Mouse (Mus musculus) frontal cortex, postnatal 14 days (tissue): ENCODE data around the gene Pde7b.

Experiments used
- DNase-seq, 2 experiments: peaks; one replicate each; pipeline ENCODE4 v3.0.0; 2022; ENCODE audit warnings: low spot score in 2 of 2

Gene Pde7b

GRCm38 (mm10) chr10:20654187-20654586 is 70.7 kb downstream of the Pde7b start:
- DNase-seq = no peak

DNA sequence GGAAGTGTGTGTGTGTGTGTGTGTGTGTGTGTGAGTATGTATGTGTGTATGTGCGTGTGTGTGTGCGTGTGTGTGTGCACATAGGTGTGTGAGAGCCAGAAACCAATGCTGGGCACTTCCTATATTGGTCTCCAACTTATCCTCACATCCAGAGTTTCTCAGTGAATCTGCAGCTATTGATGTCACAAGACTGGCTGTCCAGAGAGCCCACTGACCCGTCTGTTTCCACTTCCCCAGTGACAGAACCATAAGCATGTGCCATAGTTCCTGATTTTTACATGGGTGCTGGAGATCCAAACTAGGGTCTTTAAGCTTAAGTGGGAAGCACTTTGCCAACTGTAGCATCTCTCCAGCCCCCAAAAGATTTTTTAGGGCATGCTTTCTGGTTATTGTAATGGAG is 71.6 kb downstream of the Pde7b start:
- DNase-seq = no peak

GRCm38 (mm10) chr10:20636381-20636780 is 88.5 kb downstream of the Pde7b start:
- DNase-seq = no peak

DNA sequence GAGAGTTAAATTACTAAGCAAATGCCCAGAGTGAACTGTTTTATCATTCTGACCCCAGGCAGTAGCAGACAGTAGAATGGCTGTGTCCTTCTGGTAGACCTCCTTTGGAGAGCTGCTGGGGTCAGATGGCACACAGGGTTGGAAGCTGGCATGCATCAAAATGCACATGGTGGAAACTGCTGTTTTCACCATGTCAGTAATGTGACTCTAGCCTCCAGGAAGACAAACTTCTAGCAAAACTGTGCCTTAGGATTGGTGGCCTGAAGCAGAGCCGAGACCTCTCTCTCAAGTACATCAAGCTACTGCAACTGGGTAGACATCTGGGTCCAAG is 91.8 kb downstream of the Pde7b start:
- DNase-seq = no peak

- DNase-seq = no peak
Observed at GRCm38 (mm10) chr10:20632256-20633084, 92.4 kb downstream of the Pde7b start.

DNA sequence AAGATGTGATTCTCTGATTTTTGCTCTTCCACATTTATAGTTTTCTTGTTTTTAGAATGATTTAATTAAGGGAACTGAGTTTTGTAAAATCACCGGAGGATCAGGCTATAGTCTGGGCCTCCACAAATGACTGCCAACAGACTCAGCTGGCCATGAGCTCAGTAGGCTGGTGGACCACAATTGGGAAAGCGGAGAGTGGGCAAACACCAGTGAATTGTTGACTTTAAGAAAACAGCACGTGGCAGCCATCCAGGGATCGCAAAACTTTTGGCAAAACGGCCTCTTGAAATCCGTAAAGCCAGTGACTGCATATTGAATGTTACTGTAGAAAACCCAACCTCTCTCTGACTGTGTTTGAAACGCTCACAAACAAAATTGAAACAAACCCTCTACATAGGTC is 94.8 kb downstream of the Pde7b start:
- DNase-seq = no peak

DNA sequence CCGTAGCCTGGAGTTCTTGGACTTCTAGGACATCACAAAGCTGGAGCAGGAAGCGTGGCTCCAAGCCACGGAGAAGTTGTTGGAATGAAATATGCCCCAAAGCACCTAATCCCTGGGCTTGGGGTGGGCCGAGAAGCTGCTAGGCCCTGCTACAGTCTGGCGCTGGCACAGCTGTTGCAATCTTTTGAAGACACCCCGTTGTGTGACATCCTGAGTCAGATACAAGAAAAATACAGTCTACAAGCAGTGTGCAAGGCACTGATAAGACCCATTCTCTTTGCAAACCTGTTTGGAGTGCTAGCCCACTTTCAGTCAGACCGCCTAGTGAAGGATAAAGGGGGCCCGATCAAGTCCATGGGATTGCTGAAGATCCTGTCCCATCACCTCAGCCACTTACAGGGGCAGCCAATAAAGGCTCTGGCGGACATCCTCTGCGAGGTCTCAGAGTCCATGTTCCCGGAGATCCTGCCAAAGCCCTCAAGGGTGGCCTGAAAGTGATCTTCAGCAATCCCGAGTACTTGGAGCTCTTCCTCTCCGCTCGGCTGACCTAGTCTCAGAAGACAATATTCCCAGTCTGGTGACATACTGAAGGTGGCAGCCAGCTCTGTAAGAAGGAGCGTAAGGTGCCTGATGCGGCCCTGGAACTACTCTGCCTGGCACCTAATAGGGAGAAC is 99.0 kb downstream of the Pde7b start:
- no peak for DNase-seq

DNA sequence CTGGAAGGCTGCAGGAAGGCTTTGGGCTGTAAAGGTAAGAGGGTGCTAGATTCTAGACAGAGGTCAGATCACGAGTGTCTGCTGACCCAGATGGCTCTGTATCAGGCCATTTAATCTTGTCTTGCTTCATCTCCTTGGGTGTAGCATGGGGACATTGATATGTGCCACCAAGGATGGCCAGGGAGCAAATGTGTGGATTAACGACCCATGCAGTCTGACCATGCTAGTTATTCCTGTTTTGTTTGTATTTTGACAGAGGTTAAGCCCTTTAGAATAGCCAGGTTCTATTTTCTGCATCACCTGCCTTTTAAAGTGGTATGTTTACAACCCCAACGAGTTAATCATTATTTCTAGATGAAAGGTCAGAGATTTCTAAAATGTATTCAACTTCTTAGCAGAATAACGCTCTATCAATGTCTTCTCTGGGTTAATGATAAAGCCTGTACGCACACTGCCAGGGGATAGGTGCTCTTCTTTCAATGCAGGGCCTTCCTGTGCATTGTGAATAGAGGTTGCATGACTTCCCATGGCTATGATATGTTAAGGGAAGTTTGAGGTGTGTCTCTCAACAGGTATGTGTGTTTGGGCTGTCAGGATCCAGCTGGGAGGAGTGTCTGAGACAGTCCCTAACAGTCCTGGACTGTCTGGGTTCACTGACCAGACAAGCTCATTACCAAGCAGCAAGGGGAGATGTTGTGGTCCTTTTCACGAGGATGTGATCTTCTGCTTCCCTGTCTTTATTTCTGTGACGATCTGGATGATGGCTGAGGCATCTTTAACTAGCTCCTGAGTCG is 103.0 kb downstream of the Pde7b start:
- no peak for DNase-seq

DNA sequence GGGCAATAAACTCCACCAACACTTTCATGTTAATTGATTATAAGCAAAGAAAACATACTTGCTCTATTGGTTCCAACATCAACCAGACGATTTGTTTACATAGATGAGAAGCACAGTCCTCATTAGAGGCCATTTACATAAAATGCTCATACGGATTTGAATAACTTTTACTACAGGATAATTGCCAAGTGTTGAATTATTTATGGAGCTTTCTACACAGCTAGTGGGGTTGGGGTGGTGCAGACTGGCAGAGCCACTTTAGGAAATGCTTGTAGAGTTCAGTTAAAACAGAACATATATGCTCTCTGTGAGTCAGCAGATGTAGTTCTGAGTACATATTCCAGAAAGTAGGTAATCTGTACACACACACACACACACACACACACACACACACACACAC is 118.9 kb downstream of the Pde7b start:
- no peak for DNase-seq

GRCm38 (mm10) chr10:20595107-20595810 is 129.6 kb downstream of the Pde7b start:
- no peak for DNase-seq

DNA sequence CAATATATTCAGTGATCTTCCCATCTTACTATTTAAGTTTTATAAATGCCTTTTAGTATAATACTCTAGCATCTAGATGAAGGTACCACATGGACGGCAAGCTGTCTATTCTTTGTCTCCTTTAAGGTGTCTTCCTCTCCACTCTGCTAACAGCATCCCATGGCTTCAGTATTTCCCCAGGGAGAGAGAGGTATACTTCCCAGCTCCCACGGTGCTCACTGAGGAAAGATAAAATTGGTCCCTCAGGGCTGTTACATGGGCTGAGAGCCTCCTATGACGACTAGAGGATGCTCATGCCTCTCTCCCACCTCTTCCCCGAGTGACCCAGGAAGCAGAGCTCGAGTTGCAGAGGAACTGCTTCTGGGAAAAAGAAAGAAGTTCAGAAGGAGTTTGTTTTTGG is 130.9 kb downstream of the Pde7b start:
- no peak for DNase-seq

- DNase-seq = no peak
Observed at GRCm38 (mm10) chr10:20590100-20590499, 134.8 kb downstream of the Pde7b start.

DNA sequence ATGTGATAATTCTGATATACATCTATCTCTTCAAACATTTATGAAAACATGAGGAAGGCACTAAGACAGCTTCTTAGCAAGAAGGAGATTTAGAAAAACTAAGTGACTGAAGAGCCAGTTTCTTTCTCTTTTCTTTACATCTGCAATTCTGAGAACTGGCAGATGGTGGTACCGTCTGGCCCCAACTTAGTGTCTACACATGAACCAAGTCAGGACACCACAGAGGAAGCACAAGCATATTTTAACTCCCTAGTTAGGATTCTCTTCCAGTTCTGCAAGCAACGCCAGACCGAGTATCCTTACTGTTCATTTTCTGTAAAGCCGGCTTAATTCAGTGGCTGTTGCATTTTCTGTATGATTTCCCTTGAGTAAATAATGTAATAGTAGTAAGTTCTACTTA is 138.9 kb downstream of the Pde7b start:
- DNase-seq = peak in 1 of 2 experiments; percentile 25

- no peak for DNase-seq
Observed at GRCm38 (mm10) chr10:20575002-20575401, 149.9 kb downstream of the Pde7b start.

DNA sequence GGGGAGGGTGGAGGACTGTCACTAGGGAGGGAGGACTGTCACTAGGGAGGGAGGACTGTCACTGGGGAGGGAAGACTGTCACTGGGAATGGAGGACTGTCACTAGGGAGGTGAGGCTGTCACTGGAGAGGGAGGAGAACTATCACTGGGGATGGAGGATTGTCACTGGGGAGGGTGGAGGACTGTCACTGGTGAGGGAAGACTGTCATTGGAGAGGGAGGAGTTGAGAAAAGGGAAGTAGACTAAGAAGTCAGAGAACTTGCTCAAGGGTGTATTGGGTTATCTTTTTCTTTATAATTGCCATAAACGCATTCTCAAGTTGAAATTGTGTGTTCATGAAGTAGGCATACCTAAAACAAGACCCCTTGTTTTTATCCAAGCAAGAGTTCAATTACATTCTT is 150.5 kb downstream of the Pde7b start:
- DNase-seq = no peak

GRCm38 (mm10) chr10:20571521-20571920 is 153.4 kb downstream of the Pde7b start:
- DNase-seq = no peak

GRCm38 (mm10) chr10:20568630-20569029 is 156.2 kb downstream of the Pde7b start:
- no peak for DNase-seq

- no peak for DNase-seq
Observed at GRCm38 (mm10) chr10:20567684-20568236, 157.1 kb downstream of the Pde7b start.

- no peak for DNase-seq
Observed at GRCm38 (mm10) chr10:20556477-20556876, 168.4 kb downstream of the Pde7b start.

DNA sequence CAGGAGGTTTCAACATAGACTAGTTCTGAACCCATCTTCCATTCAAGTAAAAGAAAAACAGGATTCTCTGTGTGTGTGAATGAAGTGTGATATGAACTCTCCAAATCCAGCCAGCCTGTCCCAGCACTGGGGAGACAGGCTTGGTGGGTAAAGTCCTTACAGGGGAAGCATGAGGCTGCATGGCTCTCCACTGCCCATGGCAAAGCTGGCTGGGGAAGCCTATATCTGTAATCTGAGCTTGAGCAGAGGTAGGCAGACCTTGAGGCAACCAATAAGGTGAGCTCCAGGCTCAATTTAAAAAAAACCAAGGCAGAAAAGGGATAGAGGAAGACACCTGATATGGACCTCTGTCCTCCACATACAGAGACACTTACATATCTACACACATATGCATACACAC is 173.5 kb downstream of the Pde7b start:
- no peak for DNase-seq

GRCm38 (mm10) chr10:20550771-20551170 is 174.1 kb downstream of the Pde7b start:
- DNase-seq = no peak

DNA sequence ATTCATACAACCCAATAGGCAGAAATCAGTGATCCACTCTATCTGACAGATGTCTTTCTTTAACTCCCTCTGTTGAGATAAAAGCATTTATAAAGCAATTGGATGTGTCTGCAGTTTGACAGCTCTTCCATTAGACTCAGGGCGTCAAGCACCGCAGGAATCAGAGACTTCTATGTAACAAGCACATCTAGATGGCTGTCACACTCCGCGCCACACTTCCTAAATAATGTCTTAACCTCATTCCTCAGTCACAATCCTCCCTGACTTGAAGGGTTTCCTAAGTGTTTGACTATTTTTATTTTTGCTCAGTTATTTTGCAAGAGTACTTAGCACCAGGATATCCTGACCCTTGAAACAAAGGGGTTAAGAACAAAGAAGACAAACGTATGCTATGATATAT is 174.7 kb downstream of the Pde7b start:
- no peak for DNase-seq
